Mouse (Mus musculus): ENCODE results near the gene St8sia4. TPM values are rescaled to one million over a fixed set of nuclear protein-coding genes. Genes with fewer than 3 reads are reported as not detected.

St8sia4 gene
- polyA plus RNA-seq, 1 experiment from 2014 or later = 1.6 TPM

DNA sequence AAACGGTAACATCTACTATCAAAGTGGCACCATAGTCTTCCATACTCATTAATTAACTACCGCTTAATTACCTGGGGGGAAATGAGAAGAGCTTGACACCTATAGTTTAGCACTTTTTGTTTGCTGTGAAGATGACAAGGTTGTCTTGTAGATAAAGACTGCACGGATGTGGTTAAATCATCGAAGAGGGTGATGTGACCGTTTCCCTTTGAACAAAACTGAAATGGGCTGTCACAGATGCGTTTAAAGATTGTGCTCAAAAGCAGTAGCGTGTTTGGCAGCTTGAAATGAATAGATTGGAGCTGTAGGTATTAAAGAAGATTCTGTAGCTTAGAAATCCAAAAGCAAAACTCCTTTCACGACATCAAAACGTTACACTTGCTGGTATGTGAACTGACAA is 11.8 kb downstream of the St8sia4 start:
- Histone ChIP-seq H3K9me3 (no peaks in the 10 kb centered on the region), H3K9ac (no peak overlapping the region), H3K4me1 (no peaks in the 10 kb centered on the region), H3K36me3 (no peaks in the 10 kb centered on the region), H3K4me2 (no peak overlapping the region), H3K27me3 (replicated peaks) (no peaks in the 10 kb centered on the region), H3K27ac (replicated peaks) (no peak overlapping the region), H3K4me3 (no peak overlapping the region)
- ATAC-seq (ENCODE audit: extremely low read depth, insufficient number of reproducible peaks, low FRiP score, low TSS enrichment) = no peak
- 71% methylated on average over 9 of the region's 9 CpGs for WGBS

GRCm38 (mm10) chr1:95653445-95653844 is 13.9 kb downstream of the St8sia4 start:
- 67% methylated on average over 8 of the region's 8 CpGs for WGBS

GRCm38 (mm10) chr1:95644292-95644691 is 23.1 kb downstream of the St8sia4 start:
- WGBS = 67% methylated on average over 2 of the region's 2 CpGs
- no peaks in the 10 kb centered on the region for H3K4me1 ChIP-seq
- no peaks in the 10 kb centered on the region for H3K27me3 ChIP-seq (replicated peaks)
- no peak overlapping the region for H3K4me3 ChIP-seq
- H3K36me3 ChIP-seq = no peaks in the 10 kb centered on the region
- ATAC-seq (ENCODE audit: extremely low read depth, insufficient number of reproducible peaks, low FRiP score, low TSS enrichment) = no peak
- H3K4me2 ChIP-seq = no peak overlapping the region
- H3K27ac ChIP-seq (replicated peaks) = no peak overlapping the region
- H3K9ac ChIP-seq = no peak overlapping the region
- H3K9me3 ChIP-seq = no peaks in the 10 kb centered on the region

More at GRCm38 (mm10) chr1:95653445-95653844, 13.9 kb downstream of the St8sia4 start:
- Histone ChIP-seq H3K4me1 (no peaks in the 10 kb centered on the region), H3K27me3 (replicated peaks) (no peaks in the 10 kb centered on the region), H3K4me3 (no peak overlapping the region), H3K4me2 (no peak overlapping the region), H3K27ac (replicated peaks) (no peak overlapping the region), H3K9me3 (no peaks in the 10 kb centered on the region), H3K9ac (no peak overlapping the region), H3K36me3 (no peaks in the 10 kb centered on the region)
- ATAC-seq (ENCODE audit: extremely low read depth, insufficient number of reproducible peaks, low FRiP score, low TSS enrichment) = no peak

DNA sequence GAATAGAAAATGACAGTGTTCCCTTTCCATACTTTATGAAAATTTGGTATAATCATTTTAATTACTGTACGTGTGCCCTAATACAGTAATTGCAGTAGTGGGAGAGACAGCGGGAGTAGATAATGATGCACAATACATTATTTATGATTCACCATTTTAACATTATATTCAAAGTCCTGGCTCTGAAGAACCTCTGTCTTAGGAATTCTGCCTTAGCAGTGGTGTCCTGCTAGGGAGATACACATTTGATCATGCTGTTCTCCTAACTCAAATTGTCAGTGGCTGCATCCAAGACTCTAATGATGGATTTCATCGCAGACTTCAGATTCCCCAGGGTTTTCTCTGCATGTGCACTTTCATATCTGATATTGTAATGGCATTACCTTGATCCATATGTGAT is 28.4 kb downstream of the St8sia4 start:
- H3K27ac ChIP-seq (replicated peaks) = no peak overlapping the region
- H3K36me3 ChIP-seq = no peaks in the 10 kb centered on the region
- WGBS = 88% methylated on average over 3 of the region's 3 CpGs
- H3K4me1 ChIP-seq = no peaks in the 10 kb centered on the region
- H3K4me3 ChIP-seq = no peak overlapping the region
- no peaks in the 10 kb centered on the region for H3K9me3 ChIP-seq
- H3K4me2 ChIP-seq = no peak overlapping the region
- no peak for ATAC-seq (ENCODE audit: extremely low read depth, insufficient number of reproducible peaks, low FRiP score, low TSS enrichment)
- H3K27me3 ChIP-seq (replicated peaks) = no peaks in the 10 kb centered on the region
- no peak overlapping the region for H3K9ac ChIP-seq

- Histone ChIP-seq H3K36me3 (no peaks in the 10 kb centered on the region), H3K27ac (replicated peaks) (no peak overlapping the region), H3K27me3 (replicated peaks) (no peaks in the 10 kb centered on the region), H3K4me3 (no peak overlapping the region), H3K9me3 (no peaks in the 10 kb centered on the region), H3K4me1 (no peaks in the 10 kb centered on the region), H3K4me2 (no peak overlapping the region), H3K9ac (no peak overlapping the region)
- ATAC-seq (ENCODE audit: extremely low read depth, insufficient number of reproducible peaks, low FRiP score, low TSS enrichment) = no peak
- WGBS = 59% methylated on average over 5 of the region's 5 CpGs
Observed at GRCm38 (mm10) chr1:95624376-95624775, 43.0 kb downstream of the St8sia4 start.

DNA sequence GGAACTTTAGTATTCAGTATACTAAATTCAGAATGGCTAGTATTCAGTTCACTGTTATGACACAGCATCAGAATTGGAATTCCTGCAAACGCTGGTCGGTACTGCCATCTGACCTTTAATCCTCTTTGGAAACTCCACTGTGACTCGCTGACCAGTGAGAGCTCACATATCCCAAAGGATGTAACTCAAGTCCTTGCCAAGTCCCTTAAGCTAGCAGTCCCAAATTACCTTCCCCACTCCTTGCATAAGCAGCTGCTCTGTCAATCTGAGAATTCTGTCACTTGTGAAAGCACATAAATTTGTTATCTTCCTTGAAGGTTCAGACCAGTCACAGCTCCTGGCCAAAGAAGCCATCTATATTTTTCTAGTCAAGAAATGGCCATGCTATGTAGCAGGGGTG is 48.7 kb downstream of the St8sia4 start:
- H3K4me3 ChIP-seq = no peak overlapping the region
- no peaks in the 10 kb centered on the region for H3K4me1 ChIP-seq
- ATAC-seq (ENCODE audit: extremely low read depth, insufficient number of reproducible peaks, low FRiP score, low TSS enrichment) = no peak
- no peak overlapping the region for H3K9ac ChIP-seq
- H3K9me3 ChIP-seq = no peaks in the 10 kb centered on the region
- WGBS = 50% methylated on average over 3 of the region's 3 CpGs
- H3K27me3 ChIP-seq (replicated peaks) = no peaks in the 10 kb centered on the region
- no peak overlapping the region for H3K27ac ChIP-seq (replicated peaks)
- H3K36me3 ChIP-seq = no peaks in the 10 kb centered on the region
- no peak overlapping the region for H3K4me2 ChIP-seq

- 53% methylated on average over 3 of the region's 3 CpGs for WGBS
- no peaks in the 10 kb centered on the region for H3K9me3 ChIP-seq
- H3K4me3 ChIP-seq = no peak overlapping the region
- H3K36me3 ChIP-seq = no peaks in the 10 kb centered on the region
- no peak overlapping the region for H3K4me2 ChIP-seq
- no peak for ATAC-seq (ENCODE audit: extremely low read depth, insufficient number of reproducible peaks, low FRiP score, low TSS enrichment)
- H3K9ac ChIP-seq = no peak overlapping the region
- H3K27me3 ChIP-seq (replicated peaks) = no peaks in the 10 kb centered on the region
- no peaks in the 10 kb centered on the region for H3K4me1 ChIP-seq
- no peak overlapping the region for H3K27ac ChIP-seq (replicated peaks)
Observed at GRCm38 (mm10) chr1:95618125-95618524, 49.2 kb downstream of the St8sia4 start.

- Histone ChIP-seq H3K4me3 (no peak overlapping the region), H3K4me1 (no peaks in the 10 kb centered on the region), H3K27ac (replicated peaks) (no peak overlapping the region), H3K4me2 (no peak overlapping the region), H3K9ac (no peak overlapping the region), H3K27me3 (replicated peaks) (no peaks in the 10 kb centered on the region), H3K36me3 (no peaks in the 10 kb centered on the region), H3K9me3 (no peaks in the 10 kb centered on the region)
- WGBS = 71% methylated on average over 2 of the region's 2 CpGs
- no peak for ATAC-seq (ENCODE audit: extremely low read depth, insufficient number of reproducible peaks, low FRiP score, low TSS enrichment)
Observed at GRCm38 (mm10) chr1:95610017-95610416, 57.4 kb downstream of the St8sia4 start.

- Histone ChIP-seq H3K27me3 (replicated peaks) (no peaks in the 10 kb centered on the region), H3K36me3 (no peaks in the 10 kb centered on the region), H3K27ac (replicated peaks) (no peak overlapping the region), H3K4me2 (no peak overlapping the region), H3K4me3 (no peak overlapping the region), H3K4me1 (no peaks in the 10 kb centered on the region), H3K9me3 (no peaks in the 10 kb centered on the region), H3K9ac (no peak overlapping the region)
- WGBS = 75% methylated on average over 5 of the region's 5 CpGs
- ATAC-seq (ENCODE audit: extremely low read depth, insufficient number of reproducible peaks, low FRiP score, low TSS enrichment) = no peak
Observed at GRCm38 (mm10) chr1:95609045-95609444, 58.3 kb downstream of the St8sia4 start.

- no peaks in the 10 kb centered on the region for H3K36me3 ChIP-seq
- H3K9me3 ChIP-seq = no peaks in the 10 kb centered on the region
- H3K9ac ChIP-seq = no peak overlapping the region
- no peak overlapping the region for H3K27ac ChIP-seq (replicated peaks)
- no peak overlapping the region for H3K4me2 ChIP-seq
- WGBS = 74% methylated on average over 2 of the region's 2 CpGs
- no peaks in the 10 kb centered on the region for H3K4me1 ChIP-seq
- H3K4me3 ChIP-seq = no peak overlapping the region
- H3K27me3 ChIP-seq (replicated peaks) = no peaks in the 10 kb centered on the region
- ATAC-seq (ENCODE audit: extremely low read depth, insufficient number of reproducible peaks, low FRiP score, low TSS enrichment) = no peak
Observed at GRCm38 (mm10) chr1:95605458-95605857, 61.9 kb downstream of the St8sia4 start.

DNA sequence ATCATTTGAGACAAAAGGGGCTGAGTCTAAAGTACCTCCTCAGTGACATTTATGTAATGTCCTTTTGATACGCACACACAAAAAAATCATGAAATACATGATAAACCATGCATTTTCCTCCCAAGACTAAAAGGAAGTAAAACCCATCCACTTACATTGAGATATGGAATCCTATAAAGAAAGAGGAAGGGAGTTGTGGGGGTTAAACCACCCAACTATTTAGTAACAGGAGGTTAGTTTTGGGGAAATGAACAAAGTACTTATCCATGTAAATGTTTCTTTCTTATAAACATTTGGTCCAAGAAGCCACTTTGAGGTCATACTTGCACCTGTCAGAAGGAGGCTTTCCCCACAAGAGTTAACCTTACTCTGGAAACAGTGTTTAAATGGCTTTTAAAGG is 69.3 kb downstream of the St8sia4 start:
- H3K27ac ChIP-seq (replicated peaks) = no peak overlapping the region
- H3K9me3 ChIP-seq = no peaks in the 10 kb centered on the region
- H3K4me1 ChIP-seq = no peaks in the 10 kb centered on the region
- WGBS = 79% methylated on average over 1 of the region's 1 CpGs
- no peaks in the 10 kb centered on the region for H3K27me3 ChIP-seq (replicated peaks)
- no peak overlapping the region for H3K9ac ChIP-seq
- H3K4me2 ChIP-seq = no peak overlapping the region
- no peaks in the 10 kb centered on the region for H3K36me3 ChIP-seq
- no peak overlapping the region for H3K4me3 ChIP-seq
- no peak for ATAC-seq (ENCODE audit: extremely low read depth, insufficient number of reproducible peaks, low FRiP score, low TSS enrichment)

GRCm38 (mm10) chr1:95596825-95597224 is 70.5 kb downstream of the St8sia4 start:
- ATAC-seq (ENCODE audit: extremely low read depth, insufficient number of reproducible peaks, low FRiP score, low TSS enrichment) = no peak
- Histone ChIP-seq H3K27me3 (replicated peaks) (no peaks in the 10 kb centered on the region), H3K4me2 (no peak overlapping the region), H3K9me3 (no peaks in the 10 kb centered on the region), H3K36me3 (no peaks in the 10 kb centered on the region), H3K4me3 (no peak overlapping the region), H3K27ac (replicated peaks) (no peak overlapping the region), H3K4me1 (no peaks in the 10 kb centered on the region), H3K9ac (no peak overlapping the region)
- WGBS = 72% methylated on average over 1 of the region's 1 CpGs
